Mouse (Mus musculus) c-Kit-negative CD71-positive TER-119-positive erythroid progenitor cells, embryonic 14.5 days (primary cell): Measurements from ENCODE around the gene Elovl1.

Source experiments
- DNase-seq: peaks from one replicate; pipeline ENCODE4 v3.0.0-alpha.2; 2013; ENCODE audit warnings: low read depth, low spot score

Elovl1 gene

DNA sequence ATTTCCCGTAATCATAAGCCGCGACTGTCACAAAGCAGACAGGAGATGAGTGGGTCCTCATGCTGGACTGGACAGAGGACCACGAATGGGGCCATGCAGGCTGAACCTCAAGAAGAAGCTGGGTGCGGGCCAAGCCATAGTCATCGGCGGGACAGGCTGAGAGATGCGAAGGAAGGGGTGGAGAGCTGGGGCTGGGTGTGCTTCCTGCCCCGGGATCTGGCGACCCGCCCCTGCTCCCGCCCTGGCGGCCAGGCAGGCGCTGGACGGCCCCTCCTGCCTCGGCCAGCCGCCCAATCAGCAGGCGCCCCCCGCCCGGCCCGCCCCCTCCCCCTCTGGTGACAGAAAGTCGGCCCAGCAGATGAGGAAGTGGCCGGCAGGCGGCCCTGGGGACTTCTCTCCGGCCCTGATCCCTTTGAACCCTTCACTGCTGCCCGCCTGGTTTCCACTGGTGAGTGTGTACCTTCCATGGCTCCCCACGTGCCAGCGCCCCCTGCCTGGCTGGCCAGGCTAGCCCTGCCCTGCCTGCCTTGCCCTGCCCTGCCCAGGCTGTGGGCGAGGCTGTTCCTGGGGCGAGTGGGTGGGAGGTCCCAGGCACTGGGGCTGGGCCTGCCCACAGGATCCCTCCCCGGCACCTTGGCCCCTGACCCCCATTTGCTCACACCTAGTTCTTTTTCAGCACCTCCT, at the start of gene Elovl1:
Gene Elovl1 (plus strand): TSS at position 326 of the 684 bp plus-strand sequence.
- peak; percentile 65 for DNase-seq

DNA sequence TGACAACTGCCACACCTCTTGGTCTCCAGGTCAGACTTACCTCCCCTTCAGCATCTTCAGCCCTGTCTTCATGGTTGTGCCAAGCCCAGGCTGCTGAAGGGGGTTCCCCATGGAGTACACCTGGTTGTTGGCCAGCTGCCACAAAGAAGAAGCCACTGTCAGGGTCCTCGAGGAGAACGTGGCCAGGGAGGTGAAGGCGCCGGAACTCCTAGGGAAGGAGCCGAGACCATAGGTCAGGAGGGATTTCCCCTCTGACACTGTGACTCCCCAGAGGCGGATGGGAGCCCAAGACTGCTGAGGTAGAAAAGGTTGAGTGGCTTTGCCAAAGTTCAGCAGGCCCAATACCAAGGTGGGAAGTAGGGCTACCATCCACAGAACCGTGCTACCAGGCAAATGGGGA, 44.6 kb upstream of the Elovl1 start:
- DNase-seq = no peak

DNA sequence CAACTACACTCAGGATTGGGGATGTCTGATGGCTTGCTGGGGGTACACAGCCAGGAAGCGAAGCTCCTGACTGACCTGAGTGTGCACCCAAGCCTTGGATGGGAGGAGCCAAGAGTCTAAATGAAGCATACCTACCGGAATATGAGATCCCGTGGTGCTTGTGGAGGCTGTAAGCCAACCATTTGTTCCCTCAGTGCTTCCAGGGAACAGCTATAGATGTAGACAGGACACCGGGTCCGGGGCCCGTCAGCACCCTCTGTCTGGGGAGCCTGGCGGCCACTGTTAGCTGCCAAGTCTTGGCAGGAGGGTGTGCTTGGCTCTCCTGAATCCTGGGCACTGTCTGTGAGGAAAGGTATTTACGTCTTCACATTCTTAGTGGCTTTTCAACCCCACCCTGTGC, 40.6 kb upstream of the Elovl1 start:
- no peak for DNase-seq

DNA sequence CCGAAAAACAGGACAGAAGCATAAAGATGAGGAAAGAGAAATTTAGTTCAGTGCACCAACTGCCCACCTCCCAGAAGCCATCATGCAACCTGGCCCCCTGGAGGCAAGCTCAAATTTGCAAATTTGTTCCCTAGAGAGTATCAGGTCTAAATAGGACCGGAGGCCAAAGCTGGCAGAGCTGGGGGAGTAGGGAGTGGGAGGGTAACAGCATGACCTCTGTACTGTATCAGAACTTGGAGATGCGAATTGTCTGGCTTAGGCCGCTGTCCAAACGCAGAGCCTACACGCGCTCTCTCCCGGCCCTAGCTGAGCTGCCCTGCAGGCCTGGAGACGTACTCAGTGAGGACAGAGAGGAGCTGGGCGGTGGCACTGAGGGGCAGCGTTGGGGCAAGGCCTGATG, 37.7 kb upstream of the Elovl1 start:
- no peak for DNase-seq

DNA sequence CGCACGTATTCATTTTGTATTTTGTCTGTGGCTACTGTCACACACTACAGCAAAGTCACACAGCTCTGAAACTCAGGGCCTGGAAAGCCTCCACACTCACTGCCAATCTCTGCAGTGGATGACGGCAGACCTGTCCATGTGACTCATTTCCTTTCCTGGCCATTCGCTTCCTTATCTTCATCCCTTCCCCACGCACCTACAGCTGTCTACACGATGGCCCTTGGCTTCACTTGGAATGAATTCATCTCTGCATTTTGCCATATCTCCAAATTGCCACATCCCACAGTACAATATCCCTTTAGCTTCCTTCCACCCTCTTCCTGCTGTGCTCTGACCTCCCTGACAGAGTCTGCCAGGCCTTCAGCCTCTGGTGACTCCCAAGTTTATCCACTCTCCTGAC, 33.4 kb upstream of the Elovl1 start:
- no peak for DNase-seq

DNA sequence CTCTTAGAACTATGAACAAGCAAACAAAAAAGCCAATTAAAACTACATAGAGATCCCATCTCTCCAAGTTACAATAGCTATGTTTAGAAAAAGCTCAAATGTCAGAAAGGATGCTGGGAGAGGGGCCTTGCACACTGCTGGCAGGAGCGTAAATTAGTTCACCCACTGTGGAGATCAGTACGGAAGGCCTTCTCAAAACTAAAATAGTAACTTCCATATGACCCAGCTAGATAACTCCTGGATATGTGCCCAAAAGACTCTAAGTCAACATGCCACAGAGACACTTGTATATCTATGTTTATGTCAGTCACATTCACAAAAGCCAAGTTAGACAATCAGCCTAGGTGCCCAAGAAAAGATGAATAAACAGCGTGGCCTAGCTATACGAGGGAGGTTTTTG, 32.6 kb upstream of the Elovl1 start:
- no peak for DNase-seq

DNA sequence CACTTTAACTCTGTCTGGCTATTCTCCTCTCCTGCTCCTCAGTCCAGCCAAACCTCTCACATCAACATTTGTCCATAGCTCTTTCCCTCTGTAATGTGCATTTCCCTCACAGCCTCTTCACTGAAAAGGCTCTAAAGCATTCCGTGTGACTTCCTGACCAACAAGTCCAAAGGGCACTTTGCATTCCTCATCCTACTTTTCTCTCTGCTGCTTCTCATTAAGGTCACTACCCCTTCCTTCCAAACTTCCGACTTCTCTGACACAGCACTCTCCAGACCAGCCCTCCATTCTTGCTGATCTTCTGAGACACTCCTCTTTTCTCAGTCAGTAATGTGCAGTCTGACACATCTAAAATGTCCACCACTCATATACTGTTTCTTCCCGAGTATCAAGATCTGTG, 31.5 kb upstream of the Elovl1 start:
- DNase-seq = no peak

DNA sequence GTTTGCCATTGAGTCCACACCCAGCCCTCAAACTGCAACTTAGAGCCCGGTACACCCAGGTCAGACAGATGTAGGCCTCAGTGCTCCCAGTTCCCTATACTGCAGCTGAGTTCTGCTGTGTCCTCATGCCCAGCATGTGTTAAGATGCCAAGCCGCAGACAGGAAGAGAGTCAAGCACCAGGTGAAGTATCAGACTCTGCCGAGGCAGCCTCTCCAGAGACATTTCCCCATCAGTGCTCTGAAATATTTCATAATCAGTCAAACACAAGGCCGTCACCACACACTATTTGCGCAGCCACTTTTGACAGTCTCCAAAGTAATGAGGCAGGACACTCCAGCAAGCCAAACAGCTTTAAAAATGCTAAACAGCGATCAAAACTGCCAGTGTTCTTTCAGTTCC, 29.5 kb upstream of the Elovl1 start:
- no peak for DNase-seq

DNA sequence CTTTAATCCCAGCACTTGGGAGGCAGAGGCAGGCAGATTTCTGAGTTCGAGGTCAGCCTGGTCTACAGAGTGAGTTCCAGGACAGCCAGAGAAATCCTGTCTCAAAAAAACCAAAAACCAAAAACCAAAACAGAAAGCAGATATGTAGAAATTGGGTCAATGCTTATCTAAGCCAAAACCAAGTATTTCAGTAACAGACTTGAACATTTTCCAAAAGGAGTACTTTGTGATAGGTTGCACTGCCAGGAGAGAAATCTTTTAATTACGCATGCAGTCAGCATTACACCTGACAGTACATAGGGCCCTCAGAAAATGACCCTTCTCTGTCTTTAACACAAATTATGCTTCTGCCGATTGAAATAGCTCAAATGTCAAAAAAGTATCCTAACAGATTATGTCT, 26.5 kb upstream of the Elovl1 start:
- no peak for DNase-seq

DNA sequence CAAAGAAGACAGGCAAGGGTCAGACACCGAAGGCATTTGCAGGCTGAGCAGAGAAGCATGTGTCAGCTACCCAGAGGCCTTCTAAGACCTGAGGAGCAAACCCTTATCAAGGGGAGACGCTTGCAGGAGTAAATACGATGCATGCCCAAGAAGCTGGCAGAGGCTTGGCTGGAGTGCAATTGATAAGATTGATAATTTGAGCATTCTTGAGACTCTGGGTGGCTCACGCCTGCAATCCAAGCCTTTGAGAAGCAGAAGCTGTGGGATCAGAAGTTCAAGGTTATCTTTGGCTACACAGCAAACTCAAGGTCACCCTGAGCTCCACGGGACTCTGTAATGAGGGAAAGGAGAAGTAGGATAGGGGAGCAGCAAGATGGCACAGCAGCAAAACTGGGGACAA, 26.0 kb upstream of the Elovl1 start:
- no peak for DNase-seq

DNA sequence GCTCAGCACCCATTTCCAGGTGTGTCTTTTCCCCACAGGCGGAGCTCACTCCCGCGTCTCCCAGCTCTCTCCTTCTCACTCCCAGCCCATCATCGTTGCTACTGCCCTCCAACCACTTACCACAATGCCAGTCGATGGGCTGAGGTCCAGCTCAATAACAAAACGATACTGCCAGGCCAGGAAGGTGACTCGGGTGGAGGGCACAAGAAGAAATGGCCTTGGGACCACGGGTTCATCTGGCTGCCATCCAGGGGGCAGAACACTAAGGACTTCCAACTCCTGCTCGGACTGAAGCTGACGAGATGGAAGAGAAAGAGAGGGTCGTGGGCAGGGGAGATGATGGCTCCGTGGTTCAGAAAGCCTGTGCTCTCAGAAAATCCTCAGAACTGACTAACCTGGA, 25.2 kb upstream of the Elovl1 start:
- no peak for DNase-seq

DNA sequence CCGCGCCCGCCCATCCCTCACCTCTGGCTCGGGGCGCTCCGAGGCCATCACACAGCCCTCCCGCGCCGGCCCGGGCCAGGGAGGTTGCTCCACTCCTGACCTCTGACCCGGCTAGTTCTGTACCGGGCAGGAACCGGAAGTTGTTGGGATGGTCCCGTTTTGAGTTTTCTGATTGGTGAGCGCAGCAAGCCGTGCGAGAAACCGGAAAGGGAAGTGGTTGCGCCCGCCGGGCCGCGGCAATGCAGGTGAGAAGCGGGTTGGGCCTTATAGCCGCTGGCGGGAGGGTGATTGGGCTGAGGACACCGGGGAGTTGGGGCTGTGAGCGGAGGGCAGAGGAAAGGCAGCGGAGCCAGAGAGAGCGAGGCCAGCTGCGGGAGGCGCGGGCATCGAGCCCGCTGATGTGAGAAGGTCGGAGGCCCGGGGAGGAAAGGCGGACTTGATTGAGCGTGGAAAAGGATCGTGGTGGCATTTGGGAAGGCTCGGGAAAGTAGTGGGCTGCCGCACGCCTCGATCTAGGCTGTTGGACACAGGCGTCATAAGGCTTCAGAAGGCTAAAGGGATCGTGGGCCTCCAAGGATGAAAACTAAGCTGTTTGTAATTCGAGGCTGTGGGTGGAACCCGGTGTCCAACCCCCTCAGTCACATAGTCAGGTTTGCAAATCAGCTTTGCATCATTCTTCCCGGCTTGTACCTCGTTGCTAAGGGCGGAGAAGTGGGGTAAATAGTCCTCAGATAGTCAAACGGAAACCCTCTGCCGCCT, 18.6 kb upstream of the Elovl1 start, which contains the start of the genes Szt2 and Med8:
Gene Szt2 (minus strand): TSS at position 132 of the 759 bp plus-strand sequence.
Gene Med8 (plus strand): TSS at position 196 of the 759 bp plus-strand sequence.
- peak; percentile 89 for DNase-seq

DNA sequence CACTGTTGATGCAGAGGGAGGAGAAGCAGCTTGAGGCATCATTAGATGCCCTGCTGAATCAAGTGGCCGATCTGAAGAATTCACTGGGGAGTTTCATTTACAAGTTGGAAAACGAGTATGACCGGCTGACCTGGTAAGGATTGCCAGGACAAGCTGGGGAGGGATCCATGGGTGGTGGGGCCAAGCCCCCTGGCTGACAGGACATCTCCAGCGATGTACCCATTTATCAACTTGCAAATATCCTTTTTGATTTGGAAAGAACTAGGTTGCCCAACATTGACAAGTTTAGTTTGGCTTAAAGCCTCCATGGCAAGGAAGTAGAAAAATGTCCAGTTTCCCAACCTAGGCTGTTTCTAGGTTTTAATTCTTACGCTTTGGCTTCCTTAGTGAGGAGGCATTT, 17.0 kb upstream of the Elovl1 start:
- DNase-seq = no peak

DNA sequence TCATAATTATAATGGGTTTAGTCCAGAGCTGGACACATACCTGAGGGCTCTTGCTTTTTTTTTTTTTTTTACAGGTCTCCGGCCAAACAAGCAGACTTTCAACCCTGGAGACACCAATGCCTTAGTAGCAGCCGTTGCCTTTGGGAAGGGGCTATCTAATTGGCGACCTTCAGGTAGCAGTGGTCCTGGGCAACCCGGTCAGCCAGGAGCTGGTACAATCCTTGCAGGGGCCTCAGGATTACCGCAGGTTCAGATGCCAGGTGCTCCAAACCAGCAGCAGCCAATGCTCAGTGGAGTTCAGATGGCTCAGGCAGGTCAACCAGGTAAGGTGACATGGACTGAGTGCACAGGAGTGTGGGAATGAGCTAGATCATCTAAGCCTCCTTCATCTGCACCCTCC, 14.3 kb upstream of the Elovl1 start:
- no peak for DNase-seq

DNA sequence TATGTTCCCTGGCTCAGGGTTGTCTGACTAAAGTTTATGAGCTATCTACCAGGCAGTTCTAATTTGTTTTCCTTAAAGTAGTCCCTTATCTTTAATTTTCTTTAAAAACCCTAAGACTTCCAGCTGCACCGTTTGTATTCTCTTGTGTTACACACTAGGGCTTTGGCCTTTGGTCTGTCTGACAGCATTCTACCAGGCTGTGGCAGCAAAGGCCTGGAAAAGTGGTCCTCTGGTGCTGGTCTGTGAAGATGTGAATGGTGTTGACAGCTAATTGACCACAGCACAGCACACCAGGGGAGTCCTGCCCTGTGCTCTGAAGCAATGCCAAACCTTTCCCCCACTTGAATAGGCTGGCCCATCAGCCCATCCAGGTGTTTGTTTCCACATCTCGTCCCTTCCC, 12.1 kb upstream of the Elovl1 start:
- DNase-seq = no peak

DNA sequence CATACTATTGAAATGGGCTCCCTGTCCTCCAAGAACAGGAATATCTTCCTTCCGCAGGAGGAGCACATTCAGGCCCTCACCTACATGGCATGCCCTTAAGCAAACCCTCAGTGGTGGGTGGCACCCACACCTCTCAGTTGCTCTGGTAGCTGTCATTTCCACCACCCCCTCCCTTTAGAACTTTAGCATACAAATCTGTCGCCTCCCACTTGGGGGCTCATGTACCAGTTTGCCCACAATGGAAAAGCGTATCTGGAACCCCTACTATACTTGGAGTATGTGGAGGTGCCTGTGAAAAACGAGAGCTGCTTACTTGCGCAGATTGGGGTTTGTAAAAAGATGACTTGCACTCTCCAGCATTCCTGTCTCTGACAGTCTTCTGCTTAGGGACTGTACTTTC, 11.6 kb upstream of the Elovl1 start:
- no peak for DNase-seq

DNA sequence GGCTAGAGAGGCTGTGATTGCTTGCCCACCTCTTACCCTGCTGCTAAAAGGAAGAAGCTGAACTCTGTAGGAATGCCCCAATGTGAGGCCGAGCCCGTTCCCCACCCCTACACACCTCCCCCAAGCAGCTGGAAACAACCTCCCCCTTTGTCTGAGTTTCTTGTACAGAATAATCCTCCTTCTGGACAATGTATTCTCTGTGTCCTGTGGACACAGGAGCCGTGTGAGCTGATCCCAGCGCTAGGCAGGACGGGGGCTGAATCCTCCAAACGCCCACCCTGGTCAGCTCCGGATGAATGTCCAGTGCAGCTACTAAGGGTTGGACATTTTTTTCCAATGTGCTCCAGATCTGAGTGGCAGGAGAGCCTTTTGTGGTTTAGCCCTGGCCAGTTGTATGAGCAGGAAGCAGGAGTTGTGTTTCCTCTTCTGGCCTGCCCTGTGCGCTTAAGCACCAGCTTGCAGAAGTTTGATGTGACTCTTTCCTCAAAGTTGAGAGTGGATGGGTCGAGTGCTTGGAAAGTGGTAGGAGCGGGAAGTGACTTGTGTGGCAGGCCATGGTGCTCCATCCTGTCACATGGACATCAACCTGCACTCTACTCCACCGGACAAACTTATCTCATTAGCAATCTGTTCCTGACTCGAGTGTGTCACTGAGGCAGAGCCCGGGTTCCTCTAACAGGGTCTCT, 10.6 kb upstream of the Elovl1 start:
- DNase-seq = no peak

DNA sequence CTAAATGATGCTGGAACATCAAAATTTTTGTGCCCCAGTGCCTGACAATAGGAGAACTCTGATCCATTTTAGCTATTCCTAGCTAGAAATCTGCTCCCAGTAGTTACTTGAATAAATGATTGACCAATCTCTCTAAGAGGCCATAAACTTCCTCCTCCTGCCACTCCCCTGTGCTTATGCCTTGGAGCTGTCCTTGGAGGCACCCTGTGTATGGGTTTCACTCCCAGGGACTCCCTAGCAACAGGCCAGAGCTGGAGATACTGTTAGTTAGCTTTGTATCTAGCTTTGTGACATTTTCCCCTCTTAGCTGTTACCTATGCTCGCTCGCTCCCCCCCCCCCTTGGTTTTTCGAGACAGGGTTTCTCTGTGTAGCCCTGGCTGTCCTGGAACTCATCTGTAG, 6.5 kb upstream of the Elovl1 start:
- no peak for DNase-seq

DNA sequence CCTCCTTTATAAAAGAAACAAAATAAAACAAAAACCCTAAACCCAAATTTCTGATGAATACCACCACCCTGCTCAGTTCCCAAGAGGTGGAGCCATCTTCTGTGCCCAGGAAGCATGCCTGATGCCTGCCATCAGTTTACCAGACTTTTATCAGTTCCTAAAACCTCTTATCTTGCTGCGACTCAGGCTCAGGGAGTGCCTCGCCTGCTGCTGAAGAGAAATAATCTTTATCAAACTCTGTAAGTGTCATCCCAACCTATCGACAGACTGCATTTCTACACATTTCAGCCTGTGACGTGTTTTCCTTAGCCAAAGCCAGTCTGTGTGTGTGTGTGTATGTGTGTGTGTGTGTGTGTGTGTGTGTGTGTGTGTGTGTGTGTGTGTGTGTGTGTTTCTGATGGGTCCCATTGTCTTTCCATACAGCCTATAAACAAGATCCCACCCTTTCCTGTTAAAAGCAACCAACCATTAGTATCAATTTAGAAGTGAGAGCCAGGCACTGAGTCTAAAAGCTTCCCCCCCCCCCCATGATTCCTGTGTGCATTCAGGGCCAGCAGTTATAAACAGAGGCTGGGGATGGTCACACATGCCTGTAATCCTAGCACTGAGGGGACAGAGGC, 3.2 kb upstream of the Elovl1 start:
- peak; percentile 57 for DNase-seq

DNA sequence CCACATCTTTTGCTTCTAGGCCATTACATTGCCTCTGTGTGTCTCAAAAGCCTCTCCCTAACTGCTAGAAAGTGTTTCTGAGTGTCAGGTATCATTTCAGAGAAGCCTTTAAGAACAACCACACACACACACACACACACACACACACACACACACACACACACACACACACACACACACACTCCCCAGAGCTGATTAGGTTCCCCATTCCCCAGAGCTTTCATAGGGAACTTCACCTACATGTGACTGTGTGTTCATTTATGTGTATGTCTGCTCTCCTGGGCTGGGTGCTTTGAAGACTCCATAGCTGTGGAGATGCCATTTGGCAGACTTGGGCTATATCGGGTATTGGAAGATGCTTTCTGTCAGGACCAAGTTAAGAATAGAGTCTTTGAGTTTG, 2.5 kb upstream of the Elovl1 start:
- no peak for DNase-seq

DNA sequence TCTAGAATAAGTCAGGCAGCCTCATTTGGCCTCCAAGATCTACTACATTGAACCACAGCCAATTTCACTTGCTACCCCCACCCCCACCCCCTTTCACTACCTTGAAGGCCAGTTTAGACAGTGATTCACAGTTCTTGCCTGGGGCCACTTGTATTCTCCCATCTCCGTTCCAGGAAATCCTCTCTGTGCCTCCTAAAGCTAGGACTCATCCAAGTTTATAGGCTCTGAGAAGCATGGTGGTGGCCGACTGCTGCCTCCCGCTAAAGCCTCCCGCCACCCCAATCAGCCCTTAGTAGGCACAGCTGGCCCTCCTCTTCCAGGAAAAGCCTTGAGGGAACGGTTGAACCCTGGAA, 502 bp upstream of the Elovl1 start:
- no peak for DNase-seq

DNA sequence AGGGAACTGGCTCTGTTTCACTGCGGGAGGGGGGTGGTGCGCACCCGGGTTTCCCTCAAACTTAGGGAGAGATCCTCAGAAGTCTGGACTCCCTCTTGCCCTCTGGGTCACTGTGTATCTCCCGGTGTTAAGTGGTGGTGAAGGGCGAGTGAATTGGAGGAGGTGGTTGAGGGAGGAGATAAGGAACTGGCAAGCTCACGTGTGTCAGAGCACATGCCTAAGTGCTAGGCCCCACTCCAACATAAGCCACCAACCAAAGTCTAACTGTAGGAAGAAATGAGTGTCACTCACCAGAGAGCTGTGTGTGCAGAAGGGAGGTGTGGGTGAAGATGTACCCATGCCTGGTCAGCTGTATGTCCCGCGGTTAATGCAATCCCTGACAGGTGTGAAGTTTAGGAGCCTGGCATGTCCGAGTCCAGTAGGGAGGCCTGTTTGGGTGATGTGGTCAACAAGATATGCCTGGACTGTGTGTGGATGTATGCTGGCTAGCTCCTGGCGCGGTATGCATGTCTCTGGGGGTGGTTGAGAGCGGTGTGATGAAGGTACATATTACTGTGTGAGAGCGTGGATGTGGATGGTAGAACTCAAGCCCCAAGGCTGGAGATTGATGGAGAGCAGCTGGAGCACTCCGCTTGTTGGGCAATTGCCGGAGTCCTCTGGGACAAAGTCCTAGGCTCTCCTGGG, 780 bp downstream of the Elovl1 start:
- DNase-seq = no peak
